Mouse (Mus musculus) limb, embryonic 14.5 days (tissue): ENCODE measurements at regions not wholly inside any gene's neighbourhood (a gene's known extent, or its start where the extent isn't known, plus 50 kb on each side); places are given as distances from the start of the nearest gene placed in this dataset.
"Not testable (repeated sequence)": the region's sequence is repeated elsewhere in the genome, so short reads cannot be mapped to it uniquely, and the experiment has no call there.

Experiments used
- ATAC-seq: fragments of 200-750 bp; cut with Nextera tagmentation; 2 replicates; pipeline ENCODE4 v1.8.0; 2017; ENCODE audit warnings: low read depth, moderate number of reproducible peaks, moderate TSS enrichment; ENCODE audit not compliant: low FRiP score
- DNase-seq: peaks from one replicate; pipeline ENCODE4 v3.0.0-alpha.2; 2015; ENCODE audit warnings: low spot score
- H3K27ac ChIP-seq: fragments of 300-500 bp; sonication (generic); replicated peaks from 2 replicates; pipeline ENCODE4 v1.5.1; 2014; ENCODE audit warnings: low read depth, mild to moderate bottlenecking, low read length, moderate library complexity, mixed read lengths
- H3K27me3 ChIP-seq: fragments of 300-500 bp; sonication (generic); 2 replicates; pipeline ENCODE4 v1.6.1; 2014; ENCODE audit warnings: low read length, mixed read lengths; ENCODE audit not compliant: control insufficient read depth, insufficient read depth
- H3K36me3 ChIP-seq: fragments of 300-500 bp; sonication (generic); 2 replicates; pipeline ENCODE4 v1.6.1; 2014; ENCODE audit warnings: mild to moderate bottlenecking, low read length, moderate library complexity, mixed read lengths; ENCODE audit not compliant: control insufficient read depth, insufficient read depth
- H3K4me1 ChIP-seq: fragments of 300-500 bp; sonication (generic); 2 replicates; pipeline ENCODE4 v1.6.1; 2014; ENCODE audit warnings: antibody characterized with exemption, low read length, mixed read lengths; ENCODE audit not compliant: control insufficient read depth, insufficient read depth
- H3K4me2 ChIP-seq: fragments of 300-500 bp; sonication (generic); replicated peaks from 2 replicates; pipeline ENCODE4 v1.6.1; 2014; ENCODE audit warnings: low read depth, mild to moderate bottlenecking, low read length, moderate library complexity; ENCODE audit not compliant: severe bottlenecking
- H3K4me3 ChIP-seq: fragments of 300-500 bp; sonication (generic); replicated peaks from 2 replicates; pipeline ENCODE4 v1.5.1; 2014; ENCODE audit warnings: low read length
- H3K9ac ChIP-seq: fragments of 300-500 bp; sonication (generic); 2 replicates; pipeline ENCODE4 v1.6.1; 2014; ENCODE audit warnings: mild to moderate bottlenecking, low read depth, low read length, moderate library complexity; ENCODE audit not compliant: severe bottlenecking
- H3K9me3 ChIP-seq: fragments of 300-500 bp; sonication (generic); 2 replicates; pipeline ENCODE4 v1.6.1; 2016; ENCODE audit warnings: low read length; ENCODE audit not compliant: control insufficient read depth
- WGBS: fragments of 180-500 bp; shearing (Covaris S2); extraction: QIAGEN DNeasy Blood & Tissue Kit; methylation state at CpG from one replicate; pipeline ENCODE4 v1.1.7; 2014; 5-methylcytosine and 5-hydroxymethylcytosine counted together

- not testable (repeated sequence) for H3K4me2 ChIP-seq, H3K36me3 ChIP-seq, H3K9me3 ChIP-seq, H3K4me1 ChIP-seq, ATAC-seq, H3K4me3 ChIP-seq, DNase-seq, H3K27me3 ChIP-seq, H3K9ac ChIP-seq, H3K27ac ChIP-seq
- WGBS = 75% methylated on average over 3 of the region's 3 CpGs
These were observed 147.5 kb upstream of the Tacstd2 start for GRCm38 (mm10) chr6:67683105-67683504.

- not testable (repeated sequence) for DNase-seq, H3K9ac ChIP-seq, H3K4me1 ChIP-seq, H3K27ac ChIP-seq, H3K36me3 ChIP-seq, H3K4me3 ChIP-seq, H3K9me3 ChIP-seq, H3K4me2 ChIP-seq, H3K27me3 ChIP-seq
- 60% methylated on average over 10 of the region's 10 CpGs for WGBS
- peak; percentile 21; the same call in 1 of the 2 replicates for ATAC-seq
These were observed 146.0 kb upstream of the Tacstd2 start for GRCm38 (mm10) chr6:67681641-67682040.

GRCm38 (mm10) chr6:67679106-67679505 lies 143.5 kb upstream of the Tacstd2 start:
- H3K27ac ChIP-seq, ATAC-seq, H3K4me3 ChIP-seq, H3K27me3 ChIP-seq, H3K9ac ChIP-seq, H3K9me3 ChIP-seq, DNase-seq, H3K4me1 ChIP-seq, H3K36me3 ChIP-seq, H3K4me2 ChIP-seq: not testable (repeated sequence)
- 39% methylated on average over 1 of the region's 1 CpGs for WGBS

GRCm38 (mm10) chr6:67674717-67675116 lies 139.1 kb upstream of the Tacstd2 start:
- H3K4me2 ChIP-seq, H3K27ac ChIP-seq, H3K36me3 ChIP-seq, H3K4me1 ChIP-seq, ATAC-seq, DNase-seq, H3K9me3 ChIP-seq, H3K9ac ChIP-seq, H3K4me3 ChIP-seq, H3K27me3 ChIP-seq: not testable (repeated sequence)
- WGBS = 91% methylated on average over 4 of the region's 4 CpGs

GRCm38 (mm10) chr6:67673316-67673715 lies 137.7 kb upstream of the Tacstd2 start:
- H3K4me3 ChIP-seq, H3K9ac ChIP-seq, H3K9me3 ChIP-seq, H3K27ac ChIP-seq, DNase-seq, H3K27me3 ChIP-seq, H3K36me3 ChIP-seq, H3K4me2 ChIP-seq, H3K4me1 ChIP-seq, ATAC-seq: not testable (repeated sequence)
- WGBS = 73% methylated on average over 2 of the region's 2 CpGs

- H3K9me3 ChIP-seq, ATAC-seq, H3K36me3 ChIP-seq, H3K9ac ChIP-seq, H3K4me1 ChIP-seq, H3K4me2 ChIP-seq, H3K27me3 ChIP-seq, H3K4me3 ChIP-seq, H3K27ac ChIP-seq, DNase-seq: not testable (repeated sequence)
- WGBS = 82% methylated on average over 8 of the region's 8 CpGs
These were observed 132.5 kb upstream of the Tacstd2 start for GRCm38 (mm10) chr6:67668073-67668472.
